Mouse (Mus musculus) neural tube, embryonic 14.5 days (tissue): ENCODE data around the gene Ddost. TPM values are rescaled to one million over a fixed set of nuclear protein-coding genes. Genes with fewer than 3 reads are reported as not detected.

Experiments
- ATAC-seq: fragments of 200-750 bp; cut with Nextera tagmentation; 2 replicates; pipeline ENCODE4 v1.8.0; 2017; ENCODE audit warnings: low read depth, mild to moderate bottlenecking, moderate TSS enrichment, moderate library complexity
- H3K27ac ChIP-seq: fragments of 300-500 bp; sonication (generic); 2 replicates; pipeline ENCODE4 v1.5.1; 2014; ENCODE audit warnings: low read depth, mild to moderate bottlenecking, control low read depth, low read length, moderate library complexity, mixed read lengths
- H3K27me3 ChIP-seq: fragments of 300-500 bp; sonication (generic); 2 replicates; pipeline ENCODE4 v1.6.1; 2014; ENCODE audit warnings: low read length; ENCODE audit not compliant: control insufficient read depth, insufficient read depth
- H3K36me3 ChIP-seq: fragments of 300-500 bp; sonication (generic); 2 replicates; pipeline ENCODE4 v1.6.1; 2014; ENCODE audit warnings: low read length, mixed read lengths; ENCODE audit not compliant: control insufficient read depth, insufficient read depth
- H3K4me1 ChIP-seq: fragments of 300-500 bp; sonication (generic); 2 replicates; pipeline ENCODE4 v1.6.1; 2014; ENCODE audit warnings: low read length; ENCODE audit not compliant: control insufficient read depth, insufficient read depth
- H3K4me2 ChIP-seq: fragments of 300-500 bp; sonication (generic); 2 replicates; pipeline ENCODE4 v1.6.1; 2014; ENCODE audit warnings: mild to moderate bottlenecking, low read depth, low read length, control low read depth
- H3K4me3 ChIP-seq: fragments of 300-500 bp; sonication (generic); 2 replicates; pipeline ENCODE4 v1.5.1; 2014; ENCODE audit warnings: low read depth, low read length, control low read depth, mixed read lengths
- H3K9ac ChIP-seq: fragments of 300-500 bp; sonication (generic); replicated peaks from 2 replicates; pipeline ENCODE4 v1.6.1; 2014; ENCODE audit warnings: low read depth, mild to moderate bottlenecking, control low read depth, low read length, mixed read lengths
- H3K9me3 ChIP-seq: fragments of 300-500 bp; sonication (generic); 2 replicates; pipeline ENCODE4 v1.6.1; 2016; ENCODE audit warnings: low read length; ENCODE audit not compliant: control insufficient read depth
- WGBS: fragments of 180-500 bp; shearing (Covaris S2); extraction: QIAGEN DNeasy Blood & Tissue Kit; methylation state at CpG from one replicate; pipeline ENCODE4 v1.1.7; 2014; 5-methylcytosine and 5-hydroxymethylcytosine counted together
- polyA plus RNA-seq: library from polyadenylated mRNA; unstranded; fragments of >200 nt; fragmentation: Nextera tagmentation; extraction: Ambion mirVana; gene quantifications from 2 replicates; pipeline ENCODE4 v1.2.1, GENCODE M21; 2014

Ddost gene
- polyA plus RNA-seq, 1 experiment from 2014 or later, result 190 TPM

DNA sequence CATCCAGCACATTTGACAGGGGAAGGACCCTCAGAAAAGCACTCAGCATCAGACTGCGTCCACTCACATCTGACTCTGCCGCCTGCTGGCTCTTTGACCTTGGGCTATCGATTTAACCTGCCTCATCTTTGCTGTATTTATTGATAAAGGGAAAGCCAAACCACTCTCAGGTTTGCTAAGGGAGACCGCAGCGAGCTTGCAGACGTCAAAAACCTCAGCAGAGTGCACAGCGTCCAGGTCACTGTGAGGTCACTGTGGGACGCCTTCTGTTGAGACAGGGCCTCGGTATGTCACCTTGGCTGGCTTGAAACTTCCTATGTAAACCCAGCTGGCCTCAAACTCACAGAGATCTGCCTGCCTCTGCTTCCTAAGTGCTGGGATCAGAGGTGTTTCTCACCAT is 32.8 kb downstream of the Ddost start:
- no peak for ATAC-seq
- H3K27me3 ChIP-seq, result no peaks in the 10 kb centered on the region
- H3K4me1 ChIP-seq, result no peaks in the 10 kb centered on the region
- H3K9ac ChIP-seq, result no peak overlapping the region
- H3K4me2 ChIP-seq, result no peak overlapping the region
- H3K27ac ChIP-seq, result no peak overlapping the region
- 83% methylated on average over 9 of the region's 9 CpGs for WGBS
- H3K36me3 ChIP-seq, result no peaks in the 10 kb centered on the region
- no peak overlapping the region for H3K4me3 ChIP-seq
- H3K9me3 ChIP-seq, result no peaks in the 10 kb centered on the region

DNA sequence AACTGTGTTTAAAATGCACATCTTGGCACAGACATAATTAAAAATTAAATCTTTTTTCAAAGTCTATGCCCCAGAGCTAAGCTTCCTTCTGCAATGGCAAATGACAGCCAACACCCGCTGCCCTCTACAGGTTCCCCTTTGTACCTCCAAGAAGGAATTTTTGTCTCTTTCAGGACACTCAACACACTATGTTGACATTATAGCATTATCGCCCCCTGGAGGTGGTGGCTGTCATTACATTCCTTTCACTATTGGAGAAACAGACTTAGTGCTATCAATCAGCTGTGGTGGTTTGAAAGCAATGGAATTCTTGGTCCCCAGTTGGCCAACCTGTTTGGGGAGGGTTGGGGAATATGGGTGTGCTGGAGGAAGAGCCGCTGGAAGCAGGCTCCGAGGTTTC is 35.4 kb downstream of the Ddost start:
- ATAC-seq, result no peak

DNA sequence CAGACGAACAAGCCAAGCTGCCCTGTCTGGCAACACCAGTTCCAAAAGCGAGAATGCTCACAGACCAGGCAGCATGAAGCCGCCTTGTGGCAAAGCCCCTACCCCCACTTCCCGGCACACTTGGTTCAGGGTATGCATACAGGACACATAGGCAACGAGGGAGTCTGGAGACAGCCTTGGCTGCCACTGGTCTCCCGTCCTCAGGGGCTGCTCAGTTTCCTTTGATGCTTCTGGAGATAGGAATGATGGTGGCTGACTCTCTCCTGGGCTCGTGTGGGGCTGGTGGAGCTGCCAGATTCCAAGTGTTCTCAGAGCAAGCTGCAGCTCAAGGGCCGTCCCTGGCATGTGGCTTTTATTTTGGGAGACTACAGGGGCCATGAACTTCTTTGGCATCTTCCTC is 36.9 kb downstream of the Ddost start:
- WGBS, result 72% methylated on average over 8 of the region's 8 CpGs
- no peaks in the 10 kb centered on the region for H3K27me3 ChIP-seq

More for the DNA sequence above, 35.4 kb downstream of the Ddost start:
- H3K9me3 ChIP-seq, result no peaks in the 10 kb centered on the region
- H3K4me3 ChIP-seq, result no peak overlapping the region
- no peaks in the 10 kb centered on the region for H3K36me3 ChIP-seq
- H3K4me2 ChIP-seq, result no peak overlapping the region
- H3K27ac ChIP-seq, result no peak overlapping the region
- H3K27me3 ChIP-seq, result no peaks in the 10 kb centered on the region
- WGBS, result 37% methylated on average over 4 of the region's 4 CpGs
- no peak overlapping the region for H3K9ac ChIP-seq
- H3K4me1 ChIP-seq, result no peaks in the 10 kb centered on the region

DNA sequence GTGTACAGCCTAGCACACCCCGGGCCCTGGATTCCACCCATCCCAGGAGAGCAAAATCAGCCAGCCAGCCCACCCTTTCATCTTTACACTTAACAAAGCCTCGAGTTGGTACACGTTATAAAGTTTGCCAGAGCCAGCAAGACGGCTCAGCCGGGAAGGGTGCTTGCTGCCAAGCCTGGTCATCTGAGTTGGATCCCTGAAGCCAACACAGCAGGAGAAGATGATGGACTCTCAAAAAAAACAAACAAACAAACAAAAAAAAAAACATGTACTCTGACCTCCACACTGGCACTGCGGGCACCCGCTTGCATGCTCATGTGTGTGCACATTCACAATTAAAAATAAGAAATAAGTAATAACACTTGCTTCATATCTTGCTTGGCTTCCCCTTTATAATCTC is 37.5 kb downstream of the Ddost start:
- H3K36me3 ChIP-seq, result no peaks in the 10 kb centered on the region
- no peaks in the 10 kb centered on the region for H3K9me3 ChIP-seq
- no peak overlapping the region for H3K27ac ChIP-seq
- H3K4me1 ChIP-seq, result no peaks in the 10 kb centered on the region
- H3K9ac ChIP-seq, result no peak overlapping the region
- no peak overlapping the region for H3K4me3 ChIP-seq
- H3K4me2 ChIP-seq, result no peak overlapping the region
- H3K27me3 ChIP-seq, result no peaks in the 10 kb centered on the region
- no peak for ATAC-seq
- WGBS, result 73% methylated on average over 7 of the region's 7 CpGs

More for the DNA sequence above, 36.9 kb downstream of the Ddost start:
- no peak overlapping the region for H3K4me2 ChIP-seq
- H3K4me1 ChIP-seq, result no peaks in the 10 kb centered on the region
- H3K9ac ChIP-seq, result no peak overlapping the region
- no peaks in the 10 kb centered on the region for H3K9me3 ChIP-seq
- H3K4me3 ChIP-seq, result no peak overlapping the region
- H3K27ac ChIP-seq, result no peak overlapping the region
- no peak for ATAC-seq
- no peaks in the 10 kb centered on the region for H3K36me3 ChIP-seq

DNA sequence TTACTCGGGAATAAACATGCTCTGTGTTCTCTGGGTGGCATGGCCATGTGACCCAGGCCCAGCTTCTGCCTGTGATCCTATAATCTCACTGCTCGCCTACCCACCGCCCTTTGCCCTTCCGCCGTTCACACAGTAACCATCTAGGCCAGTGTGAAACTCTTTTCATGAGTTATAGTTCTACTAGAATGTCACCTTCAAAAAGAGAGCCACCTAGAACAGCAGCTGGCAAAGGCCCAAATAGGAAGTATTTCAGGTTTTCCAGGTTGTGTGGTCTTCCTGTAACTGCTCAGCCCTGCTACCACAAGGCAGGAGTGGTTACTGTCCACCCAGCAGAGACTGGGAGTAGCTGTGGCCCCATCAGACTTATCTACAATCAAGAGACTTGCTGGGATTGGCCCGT is 38.2 kb downstream of the Ddost start:
- Histone ChIP-seq H3K9ac (no peak overlapping the region), H3K27ac (no peak overlapping the region), H3K36me3 (no peaks in the 10 kb centered on the region), H3K4me2 (no peak overlapping the region), H3K9me3 (no peaks in the 10 kb centered on the region), H3K27me3 (no peaks in the 10 kb centered on the region), H3K4me1 (no peaks in the 10 kb centered on the region), H3K4me3 (no peak overlapping the region)
- ATAC-seq, result no peak
- WGBS, result 85% methylated on average over 6 of the region's 6 CpGs

DNA sequence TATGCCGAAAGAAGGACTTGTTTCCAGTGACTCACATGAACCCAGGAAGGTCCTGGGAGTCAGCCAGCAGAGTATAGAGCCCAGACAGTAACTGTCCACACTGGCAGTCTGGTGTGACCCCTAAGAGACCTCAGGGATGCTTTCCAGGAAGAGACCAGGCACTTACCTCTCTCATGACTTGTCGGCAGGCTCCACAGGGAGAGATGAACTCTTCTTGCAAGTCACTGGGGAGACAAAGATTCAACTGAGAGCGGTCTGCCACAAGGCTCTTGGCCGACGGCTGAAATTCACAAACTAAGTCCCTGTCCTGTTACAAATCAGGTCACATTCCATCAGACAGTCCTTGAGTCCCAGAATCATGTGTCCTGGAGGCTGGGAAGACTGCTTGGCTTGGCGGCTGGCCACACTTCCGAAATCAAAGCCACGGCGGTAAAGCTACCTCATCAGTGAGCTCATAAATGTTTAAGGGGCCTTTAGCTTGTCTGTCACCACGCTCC is 38.9 kb downstream of the Ddost start:
- Histone ChIP-seq H3K36me3 (no peaks in the 10 kb centered on the region), H3K4me3 (no peak overlapping the region), H3K4me2 (no peak overlapping the region), H3K27me3 (no peaks in the 10 kb centered on the region), H3K4me1 (no peaks in the 10 kb centered on the region), H3K27ac (no peak overlapping the region), H3K9me3 (no peaks in the 10 kb centered on the region), H3K9ac (no peak overlapping the region)
- 43% methylated on average over 10 of the region's 10 CpGs for WGBS
- ATAC-seq, result no peak; the same call in 1 of the 2 replicates

DNA sequence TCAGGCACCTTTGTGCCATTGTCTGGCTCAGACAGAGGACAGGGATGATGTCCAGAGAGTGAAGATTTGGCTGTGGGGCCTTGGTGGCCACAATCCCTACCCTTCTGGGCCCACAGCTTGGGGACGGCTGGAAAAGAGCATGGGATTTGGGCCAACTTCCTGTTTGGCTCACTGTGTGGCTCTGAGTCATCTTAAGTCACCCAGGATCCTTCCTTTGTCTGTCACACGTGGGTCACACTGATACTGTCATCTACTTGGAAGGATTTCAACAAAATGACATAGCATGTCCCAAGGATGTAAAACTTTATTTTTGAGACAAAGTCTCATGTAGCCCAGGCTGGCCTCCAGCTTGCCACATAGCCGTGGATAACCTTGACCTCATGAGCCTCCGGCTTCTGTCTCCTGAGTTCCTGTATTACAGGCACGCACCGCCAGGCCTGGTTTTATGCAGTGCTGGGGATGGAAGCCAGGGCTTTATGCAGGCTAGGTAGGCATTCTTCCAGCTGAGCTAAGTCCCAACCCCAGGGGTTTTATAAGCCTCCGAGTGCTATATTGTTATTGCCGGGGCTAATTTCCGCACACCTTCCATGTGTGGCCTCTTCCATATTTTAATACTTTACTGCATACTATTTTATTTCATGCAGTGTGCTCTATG is 40.5 kb downstream of the Ddost start:
- Histone ChIP-seq H3K27ac (no peak overlapping the region), H3K4me2 (no peak overlapping the region), H3K27me3 (no peaks in the 10 kb centered on the region), H3K9me3 (no peaks in the 10 kb centered on the region), H3K9ac (no peak overlapping the region), H3K4me3 (no peak overlapping the region), H3K4me1 (no peaks in the 10 kb centered on the region), H3K36me3 (no peaks in the 10 kb centered on the region)
- 70% methylated on average over 9 of the region's 9 CpGs for WGBS
- no peak for ATAC-seq

DNA sequence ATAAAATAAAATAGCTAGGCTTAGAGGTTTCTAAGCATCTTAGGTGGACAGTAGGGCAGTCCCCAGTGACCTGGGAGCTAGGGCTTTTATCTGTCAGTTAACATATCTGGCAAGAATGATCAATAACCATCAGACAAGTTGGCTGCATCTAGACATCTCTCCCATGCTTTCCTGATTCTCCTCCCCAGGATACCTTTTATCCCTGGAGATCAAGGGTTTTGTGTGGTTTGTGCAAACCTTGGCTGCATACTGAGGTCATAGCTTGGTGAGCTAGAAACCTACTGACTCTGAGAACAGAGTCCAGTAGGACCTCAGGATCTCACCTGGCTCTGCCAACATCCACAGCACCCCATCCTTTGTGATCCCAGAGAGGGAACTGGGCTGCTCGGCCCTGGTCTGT is 42.8 kb downstream of the Ddost start:
- 76% methylated on average over 1 of the region's 1 CpGs for WGBS
- ATAC-seq, result no peak
- H3K4me1 ChIP-seq, result no peaks in the 10 kb centered on the region
- no peaks in the 10 kb centered on the region for H3K27me3 ChIP-seq
- H3K9ac ChIP-seq, result no peak overlapping the region
- H3K4me3 ChIP-seq, result no peak overlapping the region
- no peak overlapping the region for H3K4me2 ChIP-seq
- no peaks in the 10 kb centered on the region for H3K9me3 ChIP-seq
- no peaks in the 10 kb centered on the region for H3K36me3 ChIP-seq
- H3K27ac ChIP-seq, result no peak overlapping the region

DNA sequence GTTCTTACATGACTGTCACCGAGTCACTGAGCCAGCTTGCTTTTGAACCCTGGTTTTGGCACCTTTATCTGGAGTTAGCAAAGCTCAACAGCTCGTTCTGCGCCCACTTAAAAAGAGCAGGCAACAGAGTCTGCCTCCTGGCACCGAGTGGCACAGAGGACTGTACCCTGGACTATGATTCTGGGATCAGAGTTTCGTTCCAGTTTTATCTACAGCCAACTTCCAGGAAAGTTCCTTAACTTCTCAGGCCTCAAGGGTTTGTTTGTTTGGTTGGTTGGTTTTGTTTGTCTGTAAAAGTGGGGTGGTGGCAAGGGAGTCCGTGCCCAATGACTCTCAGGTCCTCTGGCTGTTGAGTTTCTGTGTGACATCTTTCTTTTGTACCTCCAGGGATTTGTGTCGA is 44.2 kb downstream of the Ddost start:
- no peak overlapping the region for H3K9ac ChIP-seq
- H3K27ac ChIP-seq, result no peak overlapping the region
- H3K9me3 ChIP-seq, result no peaks in the 10 kb centered on the region
- 87% methylated on average over 7 of the region's 7 CpGs for WGBS
- no peak for ATAC-seq
- H3K4me1 ChIP-seq, result no peaks in the 10 kb centered on the region
- H3K27me3 ChIP-seq, result no peaks in the 10 kb centered on the region
- H3K4me3 ChIP-seq, result no peak overlapping the region
- H3K36me3 ChIP-seq, result no peaks in the 10 kb centered on the region
- no peak overlapping the region for H3K4me2 ChIP-seq
